Mouse (Mus musculus) forebrain, embryonic 12.5 days (tissue): Measurements from ENCODE around the gene Ap4e1. TPM values are rescaled to one million over a fixed set of nuclear protein-coding genes. Genes with fewer than 3 reads are reported as not detected.

Experiments used
- ATAC-seq: fragments of 200-750 bp; cut with Nextera tagmentation; 2 replicates; pipeline ENCODE4 v1.8.0; 2017; ENCODE audit warnings: moderate TSS enrichment; ENCODE audit not compliant: low FRiP score
- H3K27ac ChIP-seq: fragments of 300-500 bp; sonication (generic); 2 replicates; pipeline ENCODE4 v1.5.1; 2016; ENCODE audit warnings: mild to moderate bottlenecking
- H3K27me3 ChIP-seq: fragments of 300-500 bp; sonication (generic); 2 replicates; pipeline ENCODE4 v1.6.1; 2016; ENCODE audit warnings: mild to moderate bottlenecking
- H3K36me3 ChIP-seq: fragments of 300-500 bp; sonication (generic); replicated peaks from 2 replicates; pipeline ENCODE4 v1.6.1; 2016; ENCODE audit warnings: mild to moderate bottlenecking
- H3K4me1 ChIP-seq: fragments of 300-500 bp; sonication (generic); 2 replicates; pipeline ENCODE4 v1.6.1; 2016
- H3K4me2 ChIP-seq: fragments of 300-500 bp; sonication (generic); 2 replicates; pipeline ENCODE4 v1.6.1; 2016; ENCODE audit warnings: mild to moderate bottlenecking, moderate library complexity
- H3K4me3 ChIP-seq: fragments of 300-500 bp; sonication (generic); replicated peaks from 2 replicates; pipeline ENCODE4 v1.5.1; 2016; ENCODE audit warnings: mild to moderate bottlenecking
- H3K9ac ChIP-seq: fragments of 300-500 bp; sonication (generic); 2 replicates; pipeline ENCODE4 v1.6.1; 2016; ENCODE audit warnings: mild to moderate bottlenecking
- H3K9me3 ChIP-seq: fragments of 300-500 bp; sonication (generic); 2 replicates; pipeline ENCODE4 v1.6.1; 2016
- WGBS: fragments of 180-500 bp; shearing (Covaris S2); methylation state at CpG from one replicate; pipeline ENCODE4 v1.1.7; 2016; 5-methylcytosine and 5-hydroxymethylcytosine counted together
- polyA plus RNA-seq: library from polyadenylated mRNA; unstranded; fragments of >200 nt; fragmentation: Nextera tagmentation; extraction: Ambion mirVana; gene quantifications from 2 replicates; pipeline ENCODE4 v1.2.1, GENCODE M21; 2016

Gene Ap4e1
- 12.1 and 15.0 TPM in 2 replicates for polyA plus RNA-seq

DNA sequence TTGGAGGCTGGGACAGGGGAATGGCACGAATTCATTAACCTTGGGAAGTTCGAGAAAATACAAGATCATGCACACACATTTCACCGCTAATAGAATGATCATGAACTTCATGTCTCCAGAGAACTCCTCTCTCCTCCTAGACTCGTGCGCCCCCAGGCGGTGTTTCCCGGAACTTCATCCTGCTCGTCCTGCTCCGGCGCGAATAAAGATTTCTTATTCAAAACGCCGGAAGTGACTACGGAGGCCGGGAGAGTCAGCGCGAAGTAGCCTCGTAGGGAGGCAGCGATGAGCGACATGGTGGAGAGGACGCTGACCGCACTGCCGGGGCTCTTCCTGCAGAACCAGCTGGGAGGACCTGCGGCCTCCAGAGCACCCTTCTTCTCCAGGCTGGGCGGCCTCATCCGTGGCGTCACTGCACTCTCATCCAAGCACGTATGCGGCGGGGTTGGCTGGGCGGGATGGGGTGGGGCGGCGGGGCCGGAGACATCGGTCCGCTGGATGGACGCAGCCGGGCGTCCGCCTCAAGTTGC is at the start of gene Ap4e1:
TSS of gene Ap4e1 (plus strand) at position 249 of the 530 bp plus-strand sequence.
- Histone ChIP-seq H3K9me3 (no peaks in the 10 kb centered on the region), H3K4me3 (peak within 1 kb of the TSS; percentile 84), H3K36me3 (peaks cover 15% of the 10 kb centered on the region), H3K27me3 (no peaks in the 10 kb centered on the region), H3K27ac (peak within 1 kb of the TSS; percentile 60; the same call in 1 of the 2 replicates), H3K9ac (peak within 1 kb of the TSS; percentile 88), H3K4me1 (peaks cover 14% of the 10 kb centered on the region), H3K4me2 (peak within 1 kb of the TSS; percentile 77)
- peak; percentile 93 for ATAC-seq
- WGBS: under 1% methylated on average over 40 of the region's 40 CpGs

DNA sequence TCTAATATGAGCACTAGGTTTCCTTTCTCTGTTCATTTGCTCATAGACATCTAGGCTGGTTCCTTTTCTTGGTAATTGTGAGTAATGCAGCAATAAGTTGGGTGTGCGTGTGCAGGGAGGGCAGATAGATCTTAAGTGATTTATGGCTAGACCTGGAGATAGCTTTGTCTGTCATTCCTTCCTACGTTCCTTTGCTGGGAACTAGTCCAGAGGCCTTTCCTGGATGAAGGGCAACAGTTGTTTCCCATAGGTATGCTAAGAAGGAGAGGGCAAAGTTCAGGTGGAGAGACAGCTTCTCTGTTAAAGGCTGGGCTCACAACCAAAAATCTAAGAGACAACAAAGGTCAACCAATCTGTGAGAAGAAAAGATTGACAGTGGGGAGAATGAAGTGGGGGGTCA is 46.8 kb upstream of the Ap4e1 start:
- no peaks in the 10 kb centered on the region for H3K36me3 ChIP-seq
- 79% methylated on average over 2 of the region's 2 CpGs for WGBS
- H3K27me3 ChIP-seq: no peaks in the 10 kb centered on the region
- no peak for ATAC-seq
- H3K9me3 ChIP-seq: no peaks in the 10 kb centered on the region
- H3K4me1 ChIP-seq: no peaks in the 10 kb centered on the region
- no peak overlapping the region for H3K9ac ChIP-seq
- no peak overlapping the region for H3K4me3 ChIP-seq
- no peak overlapping the region for H3K27ac ChIP-seq
- no peak overlapping the region for H3K4me2 ChIP-seq

GRCm38 (mm10) chr2:126977428-126977827 is 31.1 kb upstream of the Ap4e1 start:
- H3K27ac ChIP-seq: no peak overlapping the region
- no peaks in the 10 kb centered on the region for H3K4me1 ChIP-seq
- ATAC-seq: no peak
- H3K4me3 ChIP-seq: no peak overlapping the region
- H3K9me3 ChIP-seq: no peaks in the 10 kb centered on the region
- no peak overlapping the region for H3K4me2 ChIP-seq
- H3K27me3 ChIP-seq: no peaks in the 10 kb centered on the region
- H3K9ac ChIP-seq: no peak overlapping the region
- WGBS: 65% methylated on average over 6 of the region's 6 CpGs
- H3K36me3 ChIP-seq: no peaks in the 10 kb centered on the region

DNA sequence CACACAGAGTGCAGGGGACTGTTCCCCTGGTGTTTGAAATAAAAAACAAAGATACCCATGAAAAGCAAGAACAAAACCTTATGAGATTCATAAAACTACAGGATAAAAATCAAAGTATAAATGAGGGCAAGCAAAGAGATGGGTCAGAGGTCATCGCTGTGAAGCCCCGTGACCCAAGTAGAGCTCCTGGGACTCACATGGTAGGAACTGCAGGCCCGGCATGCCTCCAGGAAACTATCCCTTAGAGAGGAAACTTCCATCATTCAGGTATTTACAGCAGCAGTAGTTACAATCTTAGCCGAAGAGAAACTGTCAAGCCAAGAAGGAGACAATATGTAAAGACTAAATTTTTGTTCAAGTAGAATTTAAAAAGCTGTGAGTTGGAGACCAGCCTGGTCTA is 25.3 kb upstream of the Ap4e1 start:
- Histone ChIP-seq H3K27ac (no peak overlapping the region), H3K9ac (no peak overlapping the region), H3K27me3 (no peaks in the 10 kb centered on the region), H3K4me1 (no peaks in the 10 kb centered on the region), H3K4me3 (no peak overlapping the region), H3K9me3 (no peaks in the 10 kb centered on the region), H3K4me2 (no peak overlapping the region), H3K36me3 (no peaks in the 10 kb centered on the region)
- ATAC-seq: no peak
- WGBS: 86% methylated on average over 4 of the region's 4 CpGs

DNA sequence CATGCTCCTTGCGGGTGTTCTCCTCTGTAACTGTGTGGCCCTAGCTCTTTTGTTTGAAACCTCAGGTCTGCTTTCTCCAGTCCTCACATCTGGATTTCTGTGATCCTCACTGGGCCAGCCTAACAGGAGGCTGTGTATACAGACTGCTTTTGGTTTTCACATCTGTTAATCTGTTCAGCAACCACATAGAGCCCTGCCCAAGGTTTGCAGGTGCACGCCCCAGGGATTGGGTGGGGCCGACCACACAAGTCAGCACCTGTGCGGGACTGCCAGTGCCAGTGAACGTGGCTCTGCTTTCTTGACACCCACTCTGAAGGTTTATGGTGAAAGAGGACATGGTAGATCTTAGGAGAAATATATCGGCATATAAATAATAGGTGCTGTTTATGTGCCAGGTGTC is 18.6 kb upstream of the Ap4e1 start:
- H3K4me3 ChIP-seq: no peak overlapping the region
- H3K4me1 ChIP-seq: no peaks in the 10 kb centered on the region
- 84% methylated on average over 6 of the region's 6 CpGs for WGBS
- H3K36me3 ChIP-seq: no peaks in the 10 kb centered on the region
- no peak overlapping the region for H3K9ac ChIP-seq
- ATAC-seq: no peak
- no peak overlapping the region for H3K4me2 ChIP-seq
- H3K9me3 ChIP-seq: no peaks in the 10 kb centered on the region
- H3K27me3 ChIP-seq: no peaks in the 10 kb centered on the region
- no peak overlapping the region for H3K27ac ChIP-seq

DNA sequence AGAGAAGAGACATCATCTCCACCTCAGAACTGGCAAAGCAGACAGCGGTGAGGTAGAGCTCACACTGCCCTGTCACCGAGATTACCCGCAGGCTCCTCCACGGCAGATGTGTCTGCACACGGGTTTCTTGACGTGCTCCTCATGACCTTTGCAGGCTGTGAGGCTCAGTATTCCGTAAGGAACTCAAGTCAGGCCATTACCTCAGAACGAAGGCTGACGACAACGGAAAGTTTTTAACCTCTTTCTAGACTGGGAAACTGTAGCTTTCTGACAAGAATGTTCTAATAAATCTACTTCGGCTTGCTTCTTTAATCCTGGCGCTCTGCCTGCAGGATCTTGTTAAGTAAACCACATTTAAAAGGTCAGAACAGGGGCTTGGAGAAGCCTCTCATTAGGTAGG is 15.8 kb upstream of the Ap4e1 start:
- Histone ChIP-seq H3K27me3 (no peaks in the 10 kb centered on the region), H3K9me3 (no peaks in the 10 kb centered on the region), H3K27ac (no peak overlapping the region), H3K4me3 (no peak overlapping the region), H3K36me3 (no peaks in the 10 kb centered on the region), H3K4me1 (no peaks in the 10 kb centered on the region), H3K9ac (no peak overlapping the region), H3K4me2 (no peak overlapping the region)
- ATAC-seq: no peak
- WGBS: 81% methylated on average over 12 of the region's 12 CpGs

DNA sequence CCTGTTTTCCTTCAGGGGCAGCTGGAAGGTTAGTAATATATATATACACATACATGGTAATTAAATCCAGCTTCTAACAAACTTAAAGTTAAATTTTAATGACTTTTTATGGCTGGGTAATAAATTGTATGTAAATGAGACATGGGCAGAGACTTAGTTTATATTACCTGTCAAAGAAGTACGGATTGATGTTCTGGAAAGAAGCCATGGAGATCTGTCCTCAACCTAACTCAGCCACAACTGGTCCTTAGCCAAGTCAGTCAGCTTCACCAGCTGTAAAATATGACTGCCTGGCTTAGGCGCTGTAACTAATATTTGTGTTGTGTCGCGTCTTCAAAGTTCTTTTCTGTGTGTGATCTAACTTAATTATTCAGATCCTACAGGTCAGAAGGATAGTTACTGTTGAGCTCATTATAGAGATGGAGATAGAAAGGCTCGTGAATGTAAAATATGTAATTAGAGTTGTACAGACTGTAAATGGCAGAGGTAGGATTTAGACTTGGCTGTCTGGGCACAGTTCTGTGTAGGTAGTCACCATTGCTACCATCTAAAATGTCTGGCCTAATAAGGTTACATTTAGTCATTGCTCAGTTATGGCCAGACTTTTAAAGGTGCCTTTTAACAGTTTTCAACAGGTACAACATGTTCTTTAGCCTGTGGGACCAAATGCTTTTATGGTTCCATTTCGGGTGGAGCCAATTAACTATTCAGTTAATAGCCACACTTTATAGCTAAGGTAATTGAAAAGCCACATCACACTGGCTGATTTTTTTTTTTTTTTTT is 13.9 kb upstream of the Ap4e1 start:
- H3K4me2 ChIP-seq: no peak overlapping the region
- no peak overlapping the region for H3K27ac ChIP-seq
- no peak overlapping the region for H3K9ac ChIP-seq
- no peaks in the 10 kb centered on the region for H3K4me1 ChIP-seq
- no peak overlapping the region for H3K4me3 ChIP-seq
- no peaks in the 10 kb centered on the region for H3K36me3 ChIP-seq
- no peak for ATAC-seq
- no peaks in the 10 kb centered on the region for H3K27me3 ChIP-seq
- WGBS: 88% methylated on average over 6 of the region's 6 CpGs
- no peaks in the 10 kb centered on the region for H3K9me3 ChIP-seq

DNA sequence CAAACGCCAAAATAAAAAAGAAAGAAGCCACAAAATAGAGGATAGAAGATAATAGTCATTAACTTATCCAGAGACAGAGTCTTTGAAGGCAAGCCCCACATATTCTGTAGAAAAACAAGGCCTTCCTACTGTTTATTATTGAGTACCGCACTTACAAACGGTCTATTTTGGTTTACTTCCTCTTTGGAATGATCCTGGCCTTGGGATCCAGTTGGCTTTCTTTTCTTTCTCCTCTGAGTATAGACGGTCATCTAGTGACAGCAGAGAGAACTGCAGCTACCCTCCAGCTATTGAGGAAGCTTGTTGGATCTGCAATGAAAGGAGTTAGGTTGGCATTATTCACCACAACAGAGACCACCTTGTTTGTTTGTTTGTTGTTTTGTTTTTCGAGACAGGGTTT is 11.8 kb upstream of the Ap4e1 start:
- no peak for ATAC-seq
- no peak overlapping the region for H3K9ac ChIP-seq
- WGBS: 34% methylated on average over 5 of the region's 5 CpGs

GRCm38 (mm10) chr2:126998219-126998618 is 10.3 kb upstream of the Ap4e1 start:
- no peak overlapping the region for H3K4me2 ChIP-seq
- no peak overlapping the region for H3K27ac ChIP-seq
- H3K4me1 ChIP-seq: no peaks in the 10 kb centered on the region
- H3K9me3 ChIP-seq: no peaks in the 10 kb centered on the region
- H3K36me3 ChIP-seq: no peaks in the 10 kb centered on the region
- WGBS: 68% methylated on average over 7 of the region's 7 CpGs
- H3K4me3 ChIP-seq: no peak overlapping the region
- no peaks in the 10 kb centered on the region for H3K27me3 ChIP-seq
- H3K9ac ChIP-seq: no peak overlapping the region
- no peak for ATAC-seq

More for the DNA sequence above, 11.8 kb upstream of the Ap4e1 start:
- Histone ChIP-seq H3K27ac (no peak overlapping the region), H3K9me3 (no peaks in the 10 kb centered on the region), H3K4me3 (no peak overlapping the region), H3K4me1 (no peaks in the 10 kb centered on the region), H3K4me2 (no peak overlapping the region), H3K27me3 (no peaks in the 10 kb centered on the region), H3K36me3 (no peaks in the 10 kb centered on the region)

DNA sequence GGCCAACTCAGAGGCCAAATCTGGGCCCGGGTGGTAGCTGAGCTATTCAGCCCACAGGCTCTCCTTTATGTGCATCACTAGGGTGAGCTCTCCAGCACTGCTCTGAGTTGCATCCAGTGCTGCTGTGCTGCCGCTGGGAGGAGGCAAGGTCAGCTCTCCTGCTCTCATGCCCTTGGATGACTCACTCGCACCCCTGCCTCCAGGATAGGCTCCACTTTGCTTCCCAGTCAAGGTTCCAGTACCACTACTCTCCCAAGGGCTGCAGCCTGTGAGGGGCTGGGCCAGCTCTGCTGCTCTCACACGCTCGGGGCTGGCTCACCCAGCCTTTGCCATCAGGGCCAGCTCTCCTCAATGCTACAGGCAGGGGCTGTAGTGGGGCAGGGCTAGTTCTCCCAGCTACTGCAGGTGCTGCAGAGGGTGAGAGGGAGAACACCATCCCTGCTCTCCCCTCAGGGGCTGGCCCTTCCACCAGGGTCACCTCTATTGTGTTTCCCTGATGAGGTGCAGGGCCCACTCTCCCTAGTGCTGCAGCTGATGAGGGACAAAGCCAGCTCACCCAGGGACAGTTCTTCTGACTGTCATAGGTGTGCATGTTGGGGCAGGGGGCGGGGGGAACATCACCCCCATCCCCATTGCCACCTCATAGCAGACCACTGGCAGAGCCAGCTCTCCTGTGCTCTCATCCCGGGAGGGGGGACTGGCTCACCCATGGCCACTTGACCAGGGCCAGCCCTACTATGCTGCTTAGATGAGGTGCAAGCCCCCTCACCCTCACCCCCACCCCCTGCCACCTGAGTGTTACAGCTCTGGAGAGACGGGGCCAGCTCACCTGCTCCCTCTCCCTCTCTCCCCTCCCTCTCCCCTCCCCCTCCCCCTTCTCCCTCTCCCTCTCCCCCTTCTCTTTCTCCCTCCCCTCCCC is 7.9 kb upstream of the Ap4e1 start:
- no peak overlapping the region for H3K9ac ChIP-seq
- no peak overlapping the region for H3K4me3 ChIP-seq
- no peaks in the 10 kb centered on the region for H3K4me1 ChIP-seq
- H3K27ac ChIP-seq: no peak overlapping the region
- ATAC-seq: no peak
- WGBS: 79% methylated on average over 7 of the region's 8 CpGs
- H3K27me3 ChIP-seq: no peaks in the 10 kb centered on the region
- H3K4me2 ChIP-seq: no peak overlapping the region
- H3K9me3 ChIP-seq: no peaks in the 10 kb centered on the region
- no peaks in the 10 kb centered on the region for H3K36me3 ChIP-seq

DNA sequence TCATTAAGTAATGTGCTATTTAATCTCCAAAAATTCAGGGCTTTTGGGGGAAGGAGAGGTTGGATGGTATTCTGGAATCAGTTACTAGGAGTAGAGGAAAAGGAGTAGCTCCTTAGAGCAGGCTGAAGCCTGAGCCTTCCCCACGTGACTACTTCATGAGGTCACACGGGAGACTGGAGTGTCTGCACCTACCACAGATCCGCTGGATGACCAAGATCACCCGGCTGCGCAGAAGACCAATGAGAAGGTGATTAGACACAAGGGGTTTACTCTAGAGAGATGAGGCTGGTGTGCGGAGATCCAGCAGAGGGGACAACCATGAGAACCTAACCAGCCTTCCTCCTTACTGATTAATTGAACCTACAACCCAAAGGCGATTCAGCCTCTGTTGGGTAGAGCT is 4.5 kb upstream of the Ap4e1 start:
- WGBS: 85% methylated on average over 7 of the region's 7 CpGs
- no peaks in the 10 kb centered on the region for H3K9me3 ChIP-seq
- H3K27me3 ChIP-seq: no peaks in the 10 kb centered on the region
- no peaks in the 10 kb centered on the region; the same call in 1 of the 2 replicates for H3K4me1 ChIP-seq
- no peak for ATAC-seq
- no peak overlapping the region for H3K4me2 ChIP-seq
- no peak overlapping the region for H3K27ac ChIP-seq
- H3K9ac ChIP-seq: no peak overlapping the region
- no peaks in the 10 kb centered on the region for H3K36me3 ChIP-seq
- no peak overlapping the region for H3K4me3 ChIP-seq

DNA sequence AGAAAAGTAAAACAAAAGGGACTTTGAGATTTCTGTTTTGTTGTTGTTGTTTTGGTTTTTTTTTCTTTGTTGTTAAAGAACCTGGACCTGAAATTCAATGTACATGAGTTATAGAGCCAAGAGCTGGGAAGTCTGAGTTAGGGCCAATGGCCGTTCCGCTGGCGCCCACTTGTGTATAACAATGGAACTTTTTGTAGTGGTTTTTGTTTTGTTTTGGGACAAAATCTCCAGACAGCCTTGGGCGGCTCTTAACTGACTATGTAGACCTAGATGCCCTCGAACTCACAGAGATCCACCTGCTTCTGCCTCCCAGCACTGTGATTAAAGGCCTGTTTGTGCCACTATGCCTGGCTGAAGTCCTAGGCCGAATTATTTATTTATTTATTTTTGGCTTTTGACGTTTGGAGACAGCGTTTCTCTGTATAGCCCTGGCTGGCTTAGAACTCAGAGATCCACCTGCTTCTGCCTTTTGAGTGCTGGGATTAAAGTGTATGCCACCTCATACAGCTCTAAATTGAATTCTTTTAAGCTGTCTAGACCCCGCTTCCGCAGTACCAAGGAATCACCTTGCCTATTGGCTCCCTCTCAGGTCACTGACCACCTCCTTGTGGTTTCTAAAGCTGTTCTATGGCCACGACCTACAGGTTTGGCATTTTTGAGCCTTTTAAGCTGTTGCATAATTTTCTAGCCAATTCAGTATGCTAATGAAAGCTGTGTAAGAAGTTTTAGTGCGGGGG is 1.7 kb upstream of the Ap4e1 start:
- Histone ChIP-seq H3K27me3 (no peaks in the 10 kb centered on the region), H3K9ac (no peak overlapping the region), H3K36me3 (peaks cover 5% of the 10 kb centered on the region), H3K27ac (no peak overlapping the region), H3K4me2 (peak overlapping the region; percentile 26), H3K4me3 (no peak overlapping the region), H3K9me3 (no peaks in the 10 kb centered on the region), H3K4me1 (peaks cover 14% of the 10 kb centered on the region)
- no peak for ATAC-seq
- WGBS: 46% methylated on average over 12 of the region's 12 CpGs
